Mouse (Mus musculus) layer of hippocampus, postnatal 25 days (tissue): ENCODE measurements around the gene Zzef1. TPM values are rescaled to one million over a fixed set of nuclear protein-coding genes. Genes with fewer than 3 reads are reported as not detected.

Experiments used
- DNase-seq, 2 experiments: peaks; one replicate each; pipeline ENCODE4 v3.0.0; 2022; ENCODE audit warnings: mixed read lengths in 2 of 2, low spot score in 1 of 2; ENCODE audit errors: extremely low spot score in 1 of 2
- total RNA-seq, 2 experiments: library from RNA; stranded (reverse); gene quantifications; 2 replicates each; pipeline ENCODE4 v1.2.3; 2021

The Zzef1 gene
- total RNA-seq, 2 experiments from 2014 or later: 39.6 to 55.0 TPM

DNA sequence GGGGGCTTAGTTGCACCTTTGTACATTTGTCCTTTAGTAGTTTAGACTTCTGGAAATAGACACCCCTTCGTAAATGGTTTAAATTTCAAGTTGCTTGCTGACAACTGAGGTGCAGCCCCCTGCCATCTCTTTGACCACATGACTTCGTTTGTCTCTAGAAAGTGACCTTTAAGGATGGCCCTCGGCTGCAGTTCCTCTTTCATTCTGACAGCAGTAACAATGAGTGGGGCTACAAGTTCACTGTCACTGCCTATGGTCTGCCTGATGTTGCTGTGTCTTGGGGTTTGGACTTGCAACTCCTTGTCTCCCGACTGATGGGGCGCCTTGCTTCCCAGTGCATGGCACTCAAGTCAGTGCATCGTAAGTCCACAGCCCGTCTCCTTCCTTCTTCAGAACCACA, 70.4 kb downstream of the Zzef1 start:
- no peak for DNase-seq

DNA sequence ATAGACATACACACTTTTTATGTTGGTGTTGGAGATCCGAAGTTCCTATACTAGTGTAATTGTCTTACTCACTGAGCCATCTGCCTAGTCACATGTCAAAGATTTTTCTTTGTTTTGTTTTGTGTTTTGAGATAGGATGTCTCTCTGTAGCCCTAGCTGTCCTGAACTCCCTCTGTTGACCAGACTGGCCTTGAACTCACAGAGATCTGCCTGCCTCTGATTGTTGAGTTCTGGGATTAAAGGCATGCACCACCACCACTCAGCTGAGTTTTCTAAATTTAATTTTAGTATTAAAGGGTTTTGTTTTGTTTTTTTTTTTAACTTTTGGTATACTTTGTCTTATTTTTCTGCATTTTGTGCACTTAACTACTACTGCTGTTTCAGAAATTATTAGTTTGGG, 76.0 kb downstream of the Zzef1 start:
- DNase-seq: no peak

GRCm38 (mm10) chr11:72892623-72893022, 96.6 kb downstream of the Zzef1 start:
- DNase-seq: no peak

DNA sequence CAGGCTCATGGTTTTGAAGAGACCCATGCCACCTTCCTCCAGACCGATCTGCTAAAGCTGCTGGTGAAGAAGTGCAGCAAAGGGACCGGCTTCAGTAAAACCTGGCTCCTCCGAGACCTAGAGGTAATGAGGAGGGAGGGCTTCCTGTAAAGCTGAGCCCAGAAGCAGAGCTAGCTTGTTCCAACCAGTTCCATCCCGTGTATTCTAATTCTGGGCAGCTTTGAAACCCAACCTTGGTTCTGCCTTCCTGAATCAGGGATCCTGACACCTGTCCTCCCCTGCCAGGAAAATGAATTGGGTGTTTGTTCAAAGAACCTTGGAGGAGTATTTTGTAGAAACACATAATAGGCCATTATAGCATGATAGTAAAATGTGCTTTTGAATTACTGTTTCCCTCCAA, 112.4 kb downstream of the Zzef1 start:
- no peak for DNase-seq

GRCm38 (mm10) chr11:72917299-72917996, 121.4 kb downstream of the Zzef1 start:
- DNase-seq: no peak

DNA sequence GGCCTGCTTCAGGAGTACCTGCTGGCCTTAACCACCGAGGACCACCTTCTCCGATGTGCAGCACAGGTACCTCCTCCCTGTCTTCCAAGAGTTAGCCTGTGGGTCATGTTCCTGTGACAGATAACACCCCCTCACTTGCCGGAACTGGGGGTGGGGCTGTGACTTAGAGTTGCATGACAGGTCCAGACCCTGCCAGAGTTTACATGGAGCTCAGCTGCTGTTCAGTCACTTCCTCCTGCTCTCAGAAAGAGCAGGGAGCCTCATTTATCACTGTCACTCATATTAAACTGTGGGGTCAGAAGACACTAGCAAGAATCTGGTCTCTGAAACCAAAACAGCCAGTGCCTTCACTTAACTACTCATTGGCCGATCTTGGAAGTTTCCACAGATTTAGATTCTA, 127.1 kb downstream of the Zzef1 start:
- no peak for DNase-seq

DNA sequence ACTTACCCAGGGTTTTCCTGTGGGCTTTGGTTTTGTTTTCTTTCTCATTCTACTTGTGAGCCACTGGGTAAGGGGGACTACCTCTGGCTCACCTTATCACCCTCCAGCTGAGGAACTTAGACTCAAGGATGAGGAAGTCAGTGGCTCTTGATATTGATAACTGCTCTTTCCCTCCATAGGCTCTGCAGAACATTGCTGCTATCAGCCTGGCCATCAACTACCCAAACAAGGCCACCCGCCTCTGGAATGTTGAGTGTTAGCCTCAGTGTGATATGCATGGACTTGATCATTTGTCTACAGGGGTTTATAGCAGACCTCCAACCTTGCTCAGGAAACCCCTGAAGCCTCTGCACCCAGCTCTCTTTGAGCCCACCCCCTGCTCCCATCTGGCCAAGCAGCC, 128.4 kb downstream of the Zzef1 start:
- DNase-seq: no peak

- no peak for DNase-seq
These were observed 129.0 kb downstream of the Zzef1 start for GRCm38 (mm10) chr11:72925067-72925466.

GRCm38 (mm10) chr11:72926226-72926890, 130.3 kb downstream of the Zzef1 start:
- DNase-seq: peak in 1 of 2 experiments; percentile 61

DNA sequence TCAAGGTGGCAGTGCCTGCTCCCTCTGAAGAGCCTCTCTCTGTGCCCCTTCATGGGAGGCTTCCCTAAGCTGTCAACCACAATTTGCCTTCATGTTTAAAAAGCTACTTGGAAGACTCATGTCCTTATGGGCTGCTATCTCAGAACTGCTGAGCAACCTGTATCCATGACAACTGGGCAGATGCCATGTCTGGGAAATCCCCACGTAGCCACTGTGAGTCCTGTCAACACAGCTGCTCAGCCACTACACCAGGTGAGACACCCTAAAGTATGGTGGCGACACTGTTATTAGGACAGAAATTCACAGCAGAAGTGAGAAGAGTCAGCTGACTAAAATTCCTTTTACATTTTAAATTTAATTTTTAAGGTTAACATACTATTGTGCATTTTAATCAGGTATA, 132.5 kb downstream of the Zzef1 start:
- DNase-seq: no peak

- no peak for DNase-seq
These were observed 144.4 kb downstream of the Zzef1 start for GRCm38 (mm10) chr11:72940208-72941143.

DNA sequence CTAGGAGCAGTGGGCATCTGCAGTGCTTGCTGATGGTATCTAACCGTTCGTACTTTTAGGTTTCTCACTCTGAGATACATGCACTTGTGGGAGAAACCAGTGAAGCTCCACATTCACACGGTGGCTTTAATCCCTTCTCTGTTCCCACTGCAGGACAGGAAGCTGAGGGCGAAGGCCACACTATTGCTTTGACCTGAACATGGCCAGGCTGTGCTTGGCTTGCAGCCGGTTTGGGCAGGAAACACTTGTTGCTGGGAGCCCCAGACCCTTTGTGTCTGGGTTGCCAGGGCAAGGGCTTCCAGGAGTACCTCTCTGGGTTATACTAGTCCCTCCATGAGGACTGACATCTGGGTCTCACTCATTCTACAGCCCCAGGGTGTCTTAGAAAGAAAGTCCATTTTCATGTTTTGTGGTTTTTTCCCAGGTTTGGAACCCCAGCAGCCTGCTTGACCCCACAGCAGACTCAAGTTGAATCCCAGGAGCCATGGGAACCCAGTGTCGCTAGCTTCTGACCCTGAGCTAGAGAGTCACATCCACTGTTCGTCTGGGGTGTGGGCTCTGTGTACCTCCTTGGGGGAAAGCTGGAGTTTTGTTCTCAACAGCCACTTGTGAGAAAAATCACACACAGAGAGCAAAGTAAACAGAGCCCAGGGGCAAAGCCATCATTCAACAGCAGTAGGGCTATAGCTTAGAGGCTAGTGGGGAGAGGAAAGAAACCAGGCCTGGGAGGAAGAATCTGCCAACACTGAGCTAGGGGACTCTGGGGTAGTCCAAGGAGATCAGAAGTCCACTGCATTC, 149.2 kb downstream of the Zzef1 start:
- no peak for DNase-seq

DNA sequence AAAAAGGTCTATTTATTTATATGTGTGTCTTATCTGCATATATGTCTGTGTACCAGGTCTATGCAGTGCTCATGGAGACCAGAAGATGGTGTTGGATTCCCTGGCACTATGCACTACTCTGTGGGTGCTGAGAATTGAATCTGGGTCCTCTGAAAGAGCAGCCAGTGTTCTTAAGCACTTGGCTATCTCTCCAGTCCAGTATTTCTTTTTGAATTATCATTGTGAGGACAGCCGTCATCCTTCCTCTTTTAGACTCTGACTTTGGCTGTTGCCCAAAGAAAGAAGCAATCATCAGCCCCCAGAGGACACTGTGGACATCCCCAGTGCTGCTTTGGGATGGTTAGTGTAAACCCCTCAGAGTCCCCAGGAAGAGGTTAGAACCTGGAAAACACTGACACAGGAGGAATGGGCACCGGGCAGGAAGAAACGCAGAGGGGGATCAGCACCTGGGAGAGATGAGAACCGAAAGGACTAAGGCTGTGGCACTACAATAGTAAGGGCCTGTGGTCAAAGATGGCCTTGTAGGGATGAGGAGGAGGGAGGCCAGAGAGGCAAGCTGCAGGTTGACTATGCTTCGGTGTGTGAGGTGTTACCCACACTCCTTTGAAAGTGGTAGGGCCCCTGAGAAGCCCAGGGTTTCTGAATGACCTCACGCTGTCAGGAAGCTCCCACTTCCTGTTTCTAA, 150.0 kb downstream of the Zzef1 start:
- no peak for DNase-seq

DNA sequence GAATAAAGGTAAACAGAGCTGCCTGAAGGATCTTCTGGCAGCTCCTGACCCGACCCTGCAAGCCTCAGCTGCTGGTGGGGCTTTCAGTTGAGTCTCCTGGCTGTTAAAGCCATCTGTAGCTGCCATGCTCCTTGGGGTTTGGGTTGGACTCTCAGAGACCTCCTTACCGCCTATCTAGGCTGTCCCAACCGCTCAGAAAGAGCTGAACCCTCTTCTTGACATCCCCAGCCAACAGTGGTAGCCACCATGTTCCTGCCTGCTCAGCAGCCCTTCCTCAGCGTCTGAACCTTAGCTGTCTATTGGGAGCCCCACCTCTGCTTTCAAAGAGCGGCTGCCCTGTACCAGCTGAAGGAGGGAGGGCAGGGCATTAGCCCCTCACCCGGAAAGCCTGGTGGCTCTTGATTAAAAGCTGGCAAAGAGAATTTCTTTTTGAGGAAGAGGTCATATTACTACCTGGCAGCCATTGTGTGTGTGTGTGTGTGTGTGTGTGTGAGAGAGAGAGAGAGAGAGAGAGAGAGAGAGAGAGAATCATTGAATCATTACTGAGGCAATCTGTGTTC, 150.6 kb downstream of the Zzef1 start:
- no peak for DNase-seq

DNA sequence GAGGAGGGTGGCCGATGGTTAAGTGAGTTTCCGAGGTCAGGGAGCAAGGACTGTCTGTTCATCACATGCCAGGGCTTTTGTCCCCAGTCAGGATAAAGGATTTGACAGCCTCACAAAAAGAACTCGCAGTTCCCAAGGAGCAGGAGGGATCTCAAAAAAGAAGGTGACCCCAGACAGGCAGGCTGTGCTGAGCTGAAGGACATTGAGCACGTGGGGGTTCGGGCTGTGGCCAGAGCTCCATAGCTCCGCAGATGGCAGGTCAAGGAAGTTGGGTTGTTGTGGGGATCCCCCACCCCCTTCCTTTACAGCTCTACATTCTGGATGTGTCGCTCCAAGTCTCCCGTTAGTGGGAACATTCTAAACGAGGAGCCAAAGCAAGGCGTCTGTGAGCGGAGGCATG, 151.8 kb downstream of the Zzef1 start:
- no peak for DNase-seq

- no peak for DNase-seq
These were observed 152.2 kb downstream of the Zzef1 start for GRCm38 (mm10) chr11:72948254-72948653.

DNA sequence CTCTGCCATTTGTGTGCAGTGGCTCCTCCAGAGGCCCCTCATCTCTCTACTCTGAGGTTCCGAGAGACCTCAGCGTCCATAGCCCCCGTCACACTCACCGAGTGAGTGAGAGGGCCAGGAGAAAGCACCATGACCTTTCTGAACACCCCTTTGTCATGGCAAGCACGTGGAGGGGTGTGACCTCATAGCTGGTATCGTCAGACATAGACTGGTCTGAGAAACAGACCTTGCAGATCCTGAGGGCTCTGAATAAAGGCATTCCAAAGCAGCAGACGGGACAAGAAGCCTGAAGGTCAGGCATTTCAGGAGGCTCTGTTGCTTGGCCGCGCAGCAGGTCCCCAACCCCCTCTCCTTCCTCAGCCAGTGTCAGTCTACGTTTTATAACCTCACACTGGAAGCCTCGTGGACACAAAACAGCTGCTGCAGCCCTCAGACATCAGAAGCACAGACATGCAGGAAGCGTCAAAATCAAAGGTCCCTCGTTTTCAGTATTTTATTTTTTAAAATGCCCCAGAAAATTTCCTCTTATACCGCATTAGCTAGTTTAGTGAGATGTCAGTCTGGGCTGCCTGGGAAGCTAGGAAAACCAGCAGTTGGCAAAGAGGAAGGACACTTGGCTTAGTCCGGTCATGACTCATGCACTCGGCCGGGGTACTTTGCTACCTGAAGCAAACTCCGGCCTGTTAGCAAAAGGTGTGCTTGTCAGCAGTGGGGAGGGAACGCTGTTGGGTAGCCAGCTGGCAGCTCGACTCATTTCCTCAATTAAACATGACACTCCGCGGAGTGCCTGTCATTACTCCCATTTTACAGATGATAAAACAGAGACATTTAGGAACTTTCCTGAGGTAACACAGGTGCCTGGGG, 155.3 kb downstream of the Zzef1 start:
- no peak for DNase-seq

DNA sequence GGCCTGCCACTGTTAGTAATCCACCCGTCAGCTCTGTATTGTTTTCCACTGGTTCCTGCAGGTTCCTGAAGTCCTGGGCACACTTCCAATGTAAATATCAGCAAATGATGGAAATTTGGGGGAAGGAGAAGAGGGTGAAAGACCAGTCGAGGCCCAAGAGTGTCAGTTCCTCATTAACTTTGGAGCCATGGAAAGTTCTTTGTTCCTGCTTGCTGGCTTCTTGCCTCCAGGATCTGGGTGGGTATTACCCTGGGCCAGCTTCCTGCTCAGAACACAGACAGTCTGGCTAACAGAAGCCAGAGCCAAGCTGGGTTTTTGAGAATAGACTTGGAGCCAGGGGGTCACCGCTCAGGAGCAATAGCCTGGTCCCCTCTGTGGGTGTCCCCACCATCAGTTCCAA, 156.2 kb downstream of the Zzef1 start:
- no peak for DNase-seq

GRCm38 (mm10) chr11:72952697-72953096, 156.7 kb downstream of the Zzef1 start:
- no peak for DNase-seq
